Mouse (Mus musculus) heart, postnatal 14 days (tissue): ENCODE data around the gene Nr0b2. TPM values are rescaled to one million over a fixed set of nuclear protein-coding genes. Genes with fewer than 3 reads are reported as not detected.

Source experiments
- DNase-seq, 2 experiments: peaks; one replicate each; pipeline ENCODE4 v3.0.0; 2021 to 2022
- intact Hi-C: fragments of 180-260 bp; cut with DNase I; formaldehyde crosslinking; loops from one replicate; pipeline ENCODE4 v1.15.1; 2025
- total RNA-seq, 2 experiments: library from RNA; stranded (reverse); gene quantifications; 2 replicates each; pipeline ENCODE4 v1.2.3; 2021

The Nr0b2 gene
- total RNA-seq, 2 experiments from 2014 or later, result 20.1 to 23.2 TPM

- no peak for DNase-seq
- intact Hi-C loops, result no loop called here
These were observed 4.0 kb downstream of the Nr0b2 start for GRCm38 (mm10) chr4:133557041-133557717.

- no peak for DNase-seq
- intact Hi-C loops, result no loop called here
These were observed 6.7 kb downstream of the Nr0b2 start for GRCm38 (mm10) chr4:133559846-133560245.

- intact Hi-C loops, result no loop called here
- no peak for DNase-seq
These were observed 8.4 kb downstream of the Nr0b2 start for GRCm38 (mm10) chr4:133561622-133562021.

GRCm38 (mm10) chr4:133563123-133563571 lies 10.0 kb downstream of the Nr0b2 start:
- intact Hi-C loops, result no loop called here
- DNase-seq, result peak; percentile 77 to 80

GRCm38 (mm10) chr4:133567251-133567650 lies 14.1 kb downstream of the Nr0b2 start:
- no peak for DNase-seq
- intact Hi-C loops, result no loop called here

- DNase-seq, result no peak
- intact Hi-C loops, result no loop called here
These were observed 16.3 kb downstream of the Nr0b2 start for GRCm38 (mm10) chr4:133569291-133570065.

- no peak for DNase-seq
- intact Hi-C loops, result no loop called here
These were observed 16.9 kb downstream of the Nr0b2 start for GRCm38 (mm10) chr4:133570066-133570466.

GRCm38 (mm10) chr4:133574070-133574842 lies 21.1 kb downstream of the Nr0b2 start, which contains the start of gene Gpatch3:
Gene Gpatch3, plus strand, starts transcription at chr4:133574745.
- DNase-seq, result peak; percentile 89 to 94
- intact Hi-C loops, result no loop called here

GRCm38 (mm10) chr4:133574843-133575202 lies 21.6 kb downstream of the Nr0b2 start:
- no peak for DNase-seq
- intact Hi-C loops, result no loop called here

GRCm38 (mm10) chr4:133577983-133578382 lies 24.8 kb downstream of the Nr0b2 start:
- no peak for DNase-seq
- intact Hi-C loops, result no loop called here

GRCm38 (mm10) chr4:133583690-133584058 lies 30.5 kb downstream of the Nr0b2 start:
- intact Hi-C loops, result no loop called here

GRCm38 (mm10) chr4:133584059-133584951 lies 31.1 kb downstream of the Nr0b2 start, which contains the start of gene Gpn2:
Gene Gpn2, plus strand, starts transcription at chr4:133584362.
- DNase-seq, result peak; percentile 78 to 86
- intact Hi-C loops, result no loop called here

More at GRCm38 (mm10) chr4:133583690-133584058, 30.5 kb downstream of the Nr0b2 start:
- DNase-seq, result no peak

GRCm38 (mm10) chr4:133592570-133592969 lies 39.4 kb downstream of the Nr0b2 start:
- peak; percentile 67 to 77 for DNase-seq
- intact Hi-C loops, result loop anchor here (2.0 to 10.0 kb wide), 2 partner anchors 162 to 236 kb away; partner anchors contain the start of gene Arid1a

GRCm38 (mm10) chr4:133595538-133595937 lies 42.4 kb downstream of the Nr0b2 start:
- intact Hi-C loops, result loop anchor here (10.0 kb wide), 1 partner anchor 159 kb away; the partner anchor contains the start of gene Arid1a
- no peak for DNase-seq

- intact Hi-C loops, result loop anchor here (10.0 kb wide), 1 partner anchor 159 kb away; the partner anchor contains the start of gene Arid1a
- DNase-seq, result no peak
These were observed 42.9 kb downstream of the Nr0b2 start for GRCm38 (mm10) chr4:133596084-133596483.

GRCm38 (mm10) chr4:133598616-133599015 lies 45.4 kb downstream of the Nr0b2 start:
- no peak for DNase-seq
- intact Hi-C loops, result loop anchor here (10.0 kb wide), 1 partner anchor 156 kb away; the partner anchor contains the start of gene Arid1a

GRCm38 (mm10) chr4:133599116-133599515 lies 45.9 kb downstream of the Nr0b2 start:
- intact Hi-C loops, result loop anchor here (10.0 kb wide), 1 partner anchor 156 kb away; the partner anchor contains the start of gene Arid1a
- DNase-seq, result no peak

- intact Hi-C loops, result loop anchor here (10.0 kb wide), 1 partner anchor 155 kb away; the partner anchor contains the start of gene Arid1a
- DNase-seq, result peak; percentile 90 to 91
These were observed 46.4 kb downstream of the Nr0b2 start for GRCm38 (mm10) chr4:133599571-133600073.

- no peak for DNase-seq
- intact Hi-C loops, result no loop called here
These were observed 47.1 kb downstream of the Nr0b2 start for GRCm38 (mm10) chr4:133600306-133600705.
